Mouse (Mus musculus) MEL (cell line): ENCODE results near the gene Hdac11. TPM values are rescaled to one million over a fixed set of nuclear protein-coding genes. Genes with fewer than 3 reads are reported as not detected.

Experiments
- DNase-seq: peaks from one replicate; pipeline ENCODE4 v3.0.0; 2011; ENCODE audit warnings: low read depth, low spot score
- H3K27ac ChIP-seq: 2 replicates; pipeline ENCODE4 v1.5.1; 2012; ENCODE audit warnings: low read depth, mild to moderate bottlenecking, control low read depth, low read length, moderate library complexity; ENCODE audit not compliant: control insufficient read depth
- H3K27me3 ChIP-seq, 2 experiments: fragments of 150-350 bp in 1 of 2; sonication (generic) in 1 of 2; 2 replicates each; pipeline ENCODE4 v1.6.1; 2012; ENCODE audit warnings: low read length in 2 of 2, mild to moderate bottlenecking in 2 of 2, improper control_type of control experiment in 1 of 2, moderate library complexity in 1 of 2; ENCODE audit not compliant: insufficient read depth in 2 of 2, control insufficient read depth in 1 of 2
- H3K36me3 ChIP-seq, 2 experiments: 2 replicates each; pipeline ENCODE4 v1.6.1; 2012 to 2014; ENCODE audit warnings: low read length in 2 of 2, improper control_type of control experiment in 1 of 2, inconsistent platforms in 1 of 2, mild to moderate bottlenecking in 1 of 2; ENCODE audit not compliant: insufficient read depth in 2 of 2, control insufficient read depth in 1 of 2
- H3K4me1 ChIP-seq, 2 experiments: fragments of 150-350 bp in 1 of 2; sonication (generic) in 1 of 2; 2 replicates each; pipeline ENCODE4 v1.6.1; 2012; ENCODE audit warnings: low read length in 2 of 2, improper control_type of control experiment in 1 of 2, mild to moderate bottlenecking in 1 of 2; ENCODE audit not compliant: insufficient read depth in 2 of 2, control insufficient read depth in 1 of 2
- H3K4me3 ChIP-seq, 2 experiments: fragments of 150-350 bp in 1 of 2; sonication (generic) in 1 of 2; 2 replicates each; pipeline ENCODE4 v1.5.1; 2012; ENCODE audit warnings: low read depth in 2 of 2, low read length in 2 of 2, mild to moderate bottlenecking in 2 of 2, moderate library complexity in 2 of 2, control low read depth in 1 of 2, improper control_type of control experiment in 1 of 2; ENCODE audit not compliant: control insufficient read depth in 1 of 2, insufficient read depth in 1 of 2
- H3K79me2 ChIP-seq: 2 replicates; pipeline ENCODE4 v1.6.1; 2012; ENCODE audit warnings: mild to moderate bottlenecking, low read length, moderate library complexity; ENCODE audit not compliant: control insufficient read depth, poor library complexity, insufficient read depth
- H3K9ac ChIP-seq: 2 replicates; pipeline ENCODE4 v1.6.1; 2012; ENCODE audit warnings: low read depth, mild to moderate bottlenecking, control low read depth, low read length, moderate library complexity; ENCODE audit not compliant: control insufficient read depth, poor library complexity, severe bottlenecking
- H3K9me3 ChIP-seq: fragments of 150-350 bp; sonication (generic); replicated peaks from 2 replicates; pipeline ENCODE4 v1.6.1; 2012; ENCODE audit warnings: mild to moderate bottlenecking, low read length, improper control_type of control experiment, moderate library complexity; ENCODE audit not compliant: insufficient read depth
- CHD2 ChIP-seq: IDR thresholded peaks from 2 replicates; pipeline ENCODE4 v1.6.1; 2011; ENCODE audit warnings: low read length, improper control_type of control experiment
- E2F4 ChIP-seq: IDR thresholded peaks from 2 replicates; pipeline ENCODE4 v1.6.1; 2011; ENCODE audit warnings: low read depth, low read length, improper control_type of control experiment, borderline replicate concordance
- EP300 ChIP-seq, 2 experiments: IDR thresholded peaks; 2 replicates each; pipeline ENCODE4 v1.6.1; 2011; ENCODE audit warnings: improper control_type of control experiment in 2 of 2, low read length in 2 of 2, low read depth in 1 of 2, mild to moderate bottlenecking in 1 of 2
- ETS1 ChIP-seq: IDR thresholded peaks from 2 replicates; pipeline ENCODE4 v1.6.1; 2012; ENCODE audit warnings: low read depth, mild to moderate bottlenecking, inconsistent platforms, low read length, improper control_type of control experiment, moderate library complexity
- GABPA ChIP-seq: IDR thresholded peaks from 2 replicates; pipeline ENCODE4 v1.6.1; 2012; ENCODE audit warnings: low read depth, mild to moderate bottlenecking, inconsistent platforms, low read length, improper control_type of control experiment, moderate library complexity
- HCFC1 ChIP-seq: IDR thresholded peaks from 2 replicates; pipeline ENCODE4 v1.6.1; 2012; ENCODE audit warnings: low read depth, mild to moderate bottlenecking, inconsistent platforms, low read length, improper control_type of control experiment, moderate library complexity
- KAT2A ChIP-seq: conservative IDR thresholded peaks from 2 replicates; pipeline ENCODE4 v1.6.1; 2012; ENCODE audit warnings: low read depth, low read length, improper control_type of control experiment, inconsistent platforms
- MYB ChIP-seq: IDR thresholded peaks from 2 replicates; pipeline ENCODE4 v1.6.1; 2011; ENCODE audit warnings: mild to moderate bottlenecking, low read depth, low read length, improper control_type of control experiment
- MYC ChIP-seq: IDR thresholded peaks from 2 replicates; pipeline ENCODE4 v1.6.1; 2011; ENCODE audit warnings: low read depth, mild to moderate bottlenecking, low read length, improper control_type of control experiment, moderate library complexity
- POLR2A ChIP-seq, 2 experiments: IDR thresholded peaks; 2 replicates each; pipeline ENCODE4 v1.6.1; 2011 to 2012; ENCODE audit warnings: low read length in 2 of 2, mild to moderate bottlenecking in 2 of 2, control low read depth in 1 of 2, improper control_type of control experiment in 1 of 2, low read depth in 1 of 2, moderate library complexity in 1 of 2; ENCODE audit not compliant: control insufficient read depth in 1 of 2, insufficient read depth in 1 of 2, poor library complexity in 1 of 2
- POLR2AphosphoS5 ChIP-seq: IDR thresholded peaks from 2 replicates; pipeline ENCODE4 v1.6.1; 2012; ENCODE audit warnings: low read depth, borderline replicate concordance, mild to moderate bottlenecking, inconsistent platforms, low read length, moderate library complexity, mixed read lengths
- RAD21 ChIP-seq: IDR thresholded peaks from 2 replicates; pipeline ENCODE4 v1.6.1; 2011; ENCODE audit warnings: mild to moderate bottlenecking, low read depth, low read length, improper control_type of control experiment
- SMC3 ChIP-seq: IDR thresholded peaks from 2 replicates; pipeline ENCODE4 v1.6.1; 2011; ENCODE audit warnings: low read depth, low read length, improper control_type of control experiment
- TBP ChIP-seq: IDR thresholded peaks from 2 replicates; pipeline ENCODE4 v1.8.0; 2011; ENCODE audit warnings: low read depth, low read length, improper control_type of control experiment
- TCF12 ChIP-seq: IDR thresholded peaks from 2 replicates; pipeline ENCODE4 v1.6.1; 2014; ENCODE audit warnings: low read depth, mild to moderate bottlenecking, inconsistent platforms, low read length, improper control_type of control experiment, moderate library complexity
- USF1 ChIP-seq: IDR thresholded peaks from 2 replicates; pipeline ENCODE4 v1.6.1; 2014; ENCODE audit warnings: low read depth, mild to moderate bottlenecking, inconsistent platforms, low read length, improper control_type of control experiment, moderate library complexity
- USF2 ChIP-seq, 2 experiments: IDR thresholded peaks; 2 replicates each; pipeline ENCODE4 v1.6.1; 2011 to 2012; ENCODE audit warnings: improper control_type of control experiment in 2 of 2, low read length in 2 of 2, borderline replicate concordance in 1 of 2, inconsistent platforms in 1 of 2, low read depth in 1 of 2, mild to moderate bottlenecking in 1 of 2; ENCODE audit not compliant: insufficient read depth in 1 of 2
- ZC3H11A ChIP-seq: IDR thresholded peaks from 2 replicates; pipeline ENCODE4 v1.6.1; 2012; ENCODE audit warnings: low read depth, mild to moderate bottlenecking, inconsistent platforms, low read length, improper control_type of control experiment
- ZMIZ1 ChIP-seq: IDR thresholded peaks from 2 replicates; pipeline ENCODE4 v1.6.1; 2012; ENCODE audit warnings: low read depth, mild to moderate bottlenecking, inconsistent platforms, low read length, improper control_type of control experiment, moderate library complexity
- polyA plus RNA-seq, 2 experiments: library from polyadenylated mRNA; stranded (reverse) in 1 of 2; unstranded in 1 of 2; fragments of >175 nt in 1 of 2; fragments of >200 nt in 1 of 2; gene quantifications; 2 replicates each; pipeline versions ENCODE4 v1.2.1 to v1.2.4; 2012; ENCODE audit warnings: low replicate concordance in 2 of 2, low read depth in 1 of 2; ENCODE audit not compliant: insufficient read length in 2 of 2, insufficient read depth in 1 of 2, missing spikeins in 1 of 2
- total RNA-seq: library from RNA; depleted of rRNA; stranded (reverse); fragments of 300-350 nt; gene quantifications from 2 replicates; pipeline ENCODE4 v1.2.3, GENCODE M21; 2012

The Hdac11 gene
- total and polyA plus RNA-seq, 3 experiments, result 3.3 to 6.0 TPM; not detected in 1

DNA sequence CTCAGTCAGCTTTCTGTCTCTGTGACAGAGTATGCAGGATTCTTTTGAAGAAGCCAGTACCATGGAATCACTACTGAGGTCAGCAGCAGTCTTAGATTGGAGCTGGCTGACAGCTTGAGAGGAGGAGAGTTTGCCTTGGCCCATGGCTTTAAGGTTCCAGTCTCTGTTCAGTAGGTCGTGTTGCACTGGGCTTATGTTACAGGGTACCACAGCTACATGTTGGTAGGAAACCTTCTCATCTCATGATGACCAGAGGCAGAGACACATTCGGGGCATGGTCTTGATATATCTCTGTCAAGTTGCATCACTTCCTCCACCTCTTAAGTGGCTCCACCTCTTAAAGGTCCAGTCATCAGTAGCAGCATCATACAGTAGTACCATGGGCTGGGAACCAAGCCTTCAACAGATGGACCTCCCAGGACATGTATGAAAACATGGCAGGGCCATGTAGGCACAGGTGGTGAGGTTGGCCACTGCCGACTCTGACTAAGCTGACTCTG lies 15.0 kb downstream of the Hdac11 start:
- 0 out of 2 replicates have a peak, but pooled peaks have one; percentile 21 for TF ChIP-seq TBP
- no peak for TF ChIP-seq CHD2
- TF ChIP-seq, all 39 proteins: peak for 1
- Histone ChIP-seq H3K4me3 (no peak overlapping the region), H3K36me3 (peaks cover 0 to 13% of the 10 kb centered on the region in 2 experiments; a peak in 2 of 4 replicates), H3K27me3 (no peaks in the 10 kb centered on the region), H3K9ac (no peak overlapping the region), H3K4me1 (peaks cover 0 to 25% of the 10 kb centered on the region in 2 experiments; a peak in 3 of 4 replicates), H3K27ac (no peak overlapping the region), H3K9me3 (no peaks in the 10 kb centered on the region), H3K79me2 (no peaks in the 10 kb centered on the region)
- DNase-seq, result peak; percentile 24

DNA sequence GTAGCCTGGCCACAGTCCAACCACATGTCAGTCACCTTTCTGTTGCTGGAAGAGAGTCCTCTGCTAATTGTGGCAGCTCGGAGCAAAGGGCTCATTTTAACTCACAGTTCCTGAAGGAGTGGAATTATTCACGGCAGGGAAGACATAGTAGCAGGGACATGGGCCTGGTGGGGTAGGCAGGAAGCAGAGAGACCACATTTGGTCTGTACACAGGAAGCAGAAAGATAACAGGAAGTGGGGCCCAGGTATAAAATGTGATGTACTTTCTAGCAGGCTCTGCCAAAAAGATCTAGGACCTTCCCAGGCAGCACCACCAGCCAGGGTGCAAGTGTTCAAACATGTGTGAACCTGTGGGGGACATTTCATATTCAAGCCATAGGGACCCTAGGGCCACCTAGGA lies 15.9 kb downstream of the Hdac11 start:
- Histone ChIP-seq H3K9me3 (no peaks in the 10 kb centered on the region), H3K4me1 (peaks cover 0 to 25% of the 10 kb centered on the region in 2 experiments; a peak in 3 of 4 replicates), H3K9ac (no peak overlapping the region), H3K79me2 (no peaks in the 10 kb centered on the region), H3K27me3 (no peaks in the 10 kb centered on the region), H3K36me3 (peaks cover 0 to 13% of the 10 kb centered on the region in 2 experiments; a peak in 2 of 4 replicates), H3K27ac (no peak overlapping the region), H3K4me3 (no peak overlapping the region)
- TF ChIP-seq POLR2AphosphoS5 (no peak), TBP (no peak), MYB (no peak), E2F4 (no peak), MYC (no peak), USF2 (IDR thresholded peaks at IDR 0.05; ENCODE audit: borderline replicate concordance in 1 of 2, insufficient read depth in 1 of 2, low read depth in 1 of 2, low read length in 2 of 2) (no peak), USF1 (no peak), SMC3 (no peak), GABPA (no peak), EP300 (IDR thresholded peaks at IDR 0.05; ENCODE audit: low read depth in 1 of 2, low read length in 2 of 2) (no peak), ZMIZ1 (no peak), ETS1 (no peak), KAT2A (no peak), ZC3H11A (no peak), HCFC1 (no peak), RAD21 (no peak), TCF12 (no peak), POLR2A (IDR thresholded peaks at IDR 0.05; ENCODE audit: control insufficient read depth in 1 of 2, insufficient read depth in 1 of 2, low read depth in 1 of 2, low read length in 2 of 2, poor library complexity in 1 of 2) (no peak)
- peak; percentile 30 for DNase-seq
